Mouse (Mus musculus) embryonic facial prominence, embryonic 11.5 days (tissue): ENCODE measurements around the gene Rnase11. TPM values are rescaled to one million over a fixed set of nuclear protein-coding genes. Genes with fewer than 3 reads are reported as not detected.
A peak's percentile ranks its signal among the peaks of the same experiment; 100 is the strongest.

Experiments used
- ATAC-seq: fragments of 200-750 bp; cut with Nextera tagmentation; replicated peaks from 2 replicates; pipeline ENCODE4 v1.8.0; 2017; ENCODE audit warnings: low read depth; ENCODE audit not compliant: insufficient number of reproducible peaks, low FRiP score, low TSS enrichment
- DNase-seq: peaks from one replicate; pipeline ENCODE4 v3.0.0-alpha.2; 2015; ENCODE audit warnings: low spot score
- H3K27ac ChIP-seq: fragments of 300-500 bp; sonication (generic); replicated peaks from 2 replicates; pipeline ENCODE4 v1.5.1; 2014; ENCODE audit warnings: mild to moderate bottlenecking, low read depth, low read length, control low read depth
- H3K27me3 ChIP-seq: fragments of 300-500 bp; sonication (generic); 2 replicates; pipeline ENCODE4 v1.6.1; 2014; ENCODE audit warnings: mild to moderate bottlenecking, low read length, moderate library complexity, mixed read lengths; ENCODE audit not compliant: control insufficient read depth, insufficient read depth
- H3K36me3 ChIP-seq: fragments of 300-500 bp; sonication (generic); replicated peaks from 2 replicates; pipeline ENCODE4 v1.6.1; 2014; ENCODE audit warnings: low read depth, mild to moderate bottlenecking, low read length, moderate library complexity, mixed read lengths; ENCODE audit not compliant: control insufficient read depth, insufficient read depth
- H3K4me1 ChIP-seq: fragments of 300-500 bp; sonication (generic); 2 replicates; pipeline ENCODE4 v1.6.1; 2014; ENCODE audit warnings: low read length, mixed read lengths; ENCODE audit not compliant: control insufficient read depth, insufficient read depth
- H3K4me2 ChIP-seq: fragments of 300-500 bp; sonication (generic); 2 replicates; pipeline ENCODE4 v1.6.1; 2014; ENCODE audit warnings: low read depth, mild to moderate bottlenecking, control low read depth, low read length, moderate library complexity
- H3K4me3 ChIP-seq: fragments of 300-500 bp; sonication (generic); 2 replicates; pipeline ENCODE4 v1.5.1; 2014; ENCODE audit warnings: low read depth, low read length, control low read depth
- H3K9ac ChIP-seq: fragments of 300-500 bp; sonication (generic); replicated peaks from 2 replicates; pipeline ENCODE4 v1.6.1; 2014; ENCODE audit warnings: mild to moderate bottlenecking, control low read depth, low read length
- H3K9me3 ChIP-seq: fragments of 300-500 bp; sonication (generic); replicated peaks from 2 replicates; pipeline ENCODE4 v1.6.1; 2016; ENCODE audit warnings: mild to moderate bottlenecking, low read length, inconsistent platforms, mixed read lengths; ENCODE audit not compliant: control insufficient read depth
- WGBS: fragments of 180-500 bp; shearing (Covaris S2); extraction: QIAGEN DNeasy Blood & Tissue Kit; methylation state at CpG from one replicate; pipeline ENCODE4 v1.1.7; 2014; 5-methylcytosine and 5-hydroxymethylcytosine counted together
- polyA plus RNA-seq: library from polyadenylated mRNA; unstranded; fragments of >200 nt; fragmentation: Nextera tagmentation; extraction: Ambion mirVana; gene quantifications from 2 replicates; pipeline ENCODE4 v1.2.1, GENCODE M21; 2014

The Rnase11 gene
- polyA plus RNA-seq, 1 experiment from 2014 or later = not detected

GRCm38 (mm10) chr14:51036214-51036613 is 13.7 kb downstream of the Rnase11 start:
- H3K4me3 ChIP-seq = no peak overlapping the region
- no peak overlapping the region for H3K4me2 ChIP-seq
- no peak overlapping the region for H3K9ac ChIP-seq
- 78% methylated on average over 4 of the region's 4 CpGs for WGBS
- no peaks in the 10 kb centered on the region for H3K4me1 ChIP-seq
- no peak for ATAC-seq
- H3K36me3 ChIP-seq = no peaks in the 10 kb centered on the region
- H3K27ac ChIP-seq = no peak overlapping the region
- DNase-seq = no peak
- H3K9me3 ChIP-seq = no peaks in the 10 kb centered on the region
- no peaks in the 10 kb centered on the region for H3K27me3 ChIP-seq

- 46% methylated on average over 1 of the region's 1 CpGs for WGBS
- Histone ChIP-seq H3K9ac (no peak overlapping the region), H3K4me1 (no peaks in the 10 kb centered on the region), H3K4me3 (no peak overlapping the region), H3K4me2 (no peak overlapping the region), H3K27ac (no peak overlapping the region), H3K27me3 (no peaks in the 10 kb centered on the region), H3K36me3 (no peaks in the 10 kb centered on the region), H3K9me3 (no peaks in the 10 kb centered on the region)
- DNase-seq (no peak), ATAC-seq (no peak)
Measured at GRCm38 (mm10) chr14:51035206-51035605, 14.8 kb downstream of the Rnase11 start.

- 56% methylated on average over 3 of the region's 3 CpGs for WGBS
- no peak for DNase-seq
- H3K9me3 ChIP-seq = no peaks in the 10 kb centered on the region
- H3K36me3 ChIP-seq = no peaks in the 10 kb centered on the region
- no peak overlapping the region for H3K27ac ChIP-seq
- H3K4me3 ChIP-seq = no peak overlapping the region
- H3K9ac ChIP-seq = no peak overlapping the region
- no peaks in the 10 kb centered on the region for H3K4me1 ChIP-seq
- no peak for ATAC-seq
- H3K4me2 ChIP-seq = no peak overlapping the region
- no peaks in the 10 kb centered on the region for H3K27me3 ChIP-seq
Measured at GRCm38 (mm10) chr14:51027387-51028155, 22.4 kb downstream of the Rnase11 start.

GRCm38 (mm10) chr14:51026391-51027133 is 23.4 kb downstream of the Rnase11 start:
- Histone ChIP-seq H3K4me2 (no peak overlapping the region), H3K9ac (no peak overlapping the region), H3K36me3 (no peaks in the 10 kb centered on the region), H3K4me1 (no peaks in the 10 kb centered on the region), H3K9me3 (no peaks in the 10 kb centered on the region), H3K27me3 (no peaks in the 10 kb centered on the region), H3K27ac (no peak overlapping the region), H3K4me3 (no peak overlapping the region)
- ATAC-seq = no peak
- peak; percentile 86 for DNase-seq
- 36% methylated on average over 5 of the region's 5 CpGs for WGBS

GRCm38 (mm10) chr14:51024820-51025219 is 25.1 kb downstream of the Rnase11 start:
- Histone ChIP-seq H3K9ac (no peak overlapping the region), H3K9me3 (no peaks in the 10 kb centered on the region), H3K36me3 (no peaks in the 10 kb centered on the region), H3K27me3 (no peaks in the 10 kb centered on the region), H3K4me1 (no peaks in the 10 kb centered on the region), H3K27ac (no peak overlapping the region), H3K4me3 (no peak overlapping the region), H3K4me2 (no peak overlapping the region)
- DNase-seq (no peak), ATAC-seq (no peak)
- WGBS = 85% methylated on average over 1 of the region's 1 CpGs

- Histone ChIP-seq H3K9me3 (no peaks in the 10 kb centered on the region), H3K4me2 (no peak overlapping the region), H3K4me1 (no peaks in the 10 kb centered on the region), H3K4me3 (no peak overlapping the region), H3K9ac (no peak overlapping the region), H3K27me3 (no peaks in the 10 kb centered on the region), H3K36me3 (no peaks in the 10 kb centered on the region), H3K27ac (no peak overlapping the region)
- ATAC-seq (no peak), DNase-seq (no peak)
- 78% methylated on average over 4 of the region's 4 CpGs for WGBS
Measured at GRCm38 (mm10) chr14:51023457-51023856, 26.5 kb downstream of the Rnase11 start.

- DNase-seq (no peak), ATAC-seq (no peak)
- Histone ChIP-seq H3K36me3 (no peaks in the 10 kb centered on the region), H3K4me1 (no peaks in the 10 kb centered on the region), H3K9ac (no peak overlapping the region), H3K4me2 (no peak overlapping the region), H3K9me3 (no peaks in the 10 kb centered on the region), H3K4me3 (no peak overlapping the region), H3K27me3 (no peaks in the 10 kb centered on the region), H3K27ac (no peak overlapping the region)
- 55% methylated on average over 3 of the region's 3 CpGs for WGBS
Measured at GRCm38 (mm10) chr14:51017256-51017655, 32.7 kb downstream of the Rnase11 start.

- Histone ChIP-seq H3K9ac (no peak overlapping the region), H3K27ac (no peak overlapping the region), H3K36me3 (no peaks in the 10 kb centered on the region), H3K27me3 (no peaks in the 10 kb centered on the region), H3K4me1 (no peaks in the 10 kb centered on the region), H3K9me3 (no peaks in the 10 kb centered on the region), H3K4me2 (no peak overlapping the region), H3K4me3 (no peak overlapping the region)
- DNase-seq (no peak), ATAC-seq (no peak)
Measured at GRCm38 (mm10) chr14:51015780-51016179, 34.2 kb downstream of the Rnase11 start.
